Mouse (Mus musculus) limb, embryonic 14.5 days (tissue): ENCODE results near the gene Aqp1. TPM values are rescaled to one million over a fixed set of nuclear protein-coding genes. Genes with fewer than 3 reads are reported as not detected.

ENCODE experiments used
- ATAC-seq: fragments of 200-750 bp; cut with Nextera tagmentation; 2 replicates; pipeline ENCODE4 v1.8.0; 2017; ENCODE audit warnings: low read depth, moderate number of reproducible peaks, moderate TSS enrichment; ENCODE audit not compliant: low FRiP score
- DNase-seq: peaks from one replicate; pipeline ENCODE4 v3.0.0-alpha.2; 2015; ENCODE audit warnings: low spot score
- H3K27ac ChIP-seq: fragments of 300-500 bp; sonication (generic); replicated peaks from 2 replicates; pipeline ENCODE4 v1.5.1; 2014; ENCODE audit warnings: low read depth, mild to moderate bottlenecking, low read length, moderate library complexity, mixed read lengths
- H3K27me3 ChIP-seq: fragments of 300-500 bp; sonication (generic); 2 replicates; pipeline ENCODE4 v1.6.1; 2014; ENCODE audit warnings: low read length, mixed read lengths; ENCODE audit not compliant: control insufficient read depth, insufficient read depth
- H3K36me3 ChIP-seq: fragments of 300-500 bp; sonication (generic); 2 replicates; pipeline ENCODE4 v1.6.1; 2014; ENCODE audit warnings: mild to moderate bottlenecking, low read length, moderate library complexity, mixed read lengths; ENCODE audit not compliant: control insufficient read depth, insufficient read depth
- H3K4me1 ChIP-seq: fragments of 300-500 bp; sonication (generic); 2 replicates; pipeline ENCODE4 v1.6.1; 2014; ENCODE audit warnings: antibody characterized with exemption, low read length, mixed read lengths; ENCODE audit not compliant: control insufficient read depth, insufficient read depth
- H3K4me2 ChIP-seq: fragments of 300-500 bp; sonication (generic); replicated peaks from 2 replicates; pipeline ENCODE4 v1.6.1; 2014; ENCODE audit warnings: low read depth, mild to moderate bottlenecking, low read length, moderate library complexity; ENCODE audit not compliant: severe bottlenecking
- H3K4me3 ChIP-seq: fragments of 300-500 bp; sonication (generic); replicated peaks from 2 replicates; pipeline ENCODE4 v1.5.1; 2014; ENCODE audit warnings: low read length
- H3K9ac ChIP-seq: fragments of 300-500 bp; sonication (generic); 2 replicates; pipeline ENCODE4 v1.6.1; 2014; ENCODE audit warnings: mild to moderate bottlenecking, low read depth, low read length, moderate library complexity; ENCODE audit not compliant: severe bottlenecking
- H3K9me3 ChIP-seq: fragments of 300-500 bp; sonication (generic); 2 replicates; pipeline ENCODE4 v1.6.1; 2016; ENCODE audit warnings: low read length; ENCODE audit not compliant: control insufficient read depth
- POLR2A ChIP-seq: fragments of 200-500 bp; IDR thresholded peaks from 2 replicates; pipeline ENCODE4 v1.8.0; 2012; ENCODE audit warnings: inconsistent platforms, mild to moderate bottlenecking, moderate library complexity, borderline replicate concordance; ENCODE audit not compliant: insufficient read depth, insufficient read length; ENCODE audit errors: extremely low read depth
- WGBS: fragments of 180-500 bp; shearing (Covaris S2); extraction: QIAGEN DNeasy Blood & Tissue Kit; methylation state at CpG from one replicate; pipeline ENCODE4 v1.1.7; 2014; 5-methylcytosine and 5-hydroxymethylcytosine counted together
- polyA plus RNA-seq, 2 experiments: library from polyadenylated mRNA; depleted of rRNA in 1 of 2; stranded (reverse) in 1 of 2; unstranded in 1 of 2; fragments of >200 nt; fragmentation: Nextera tagmentation in 1 of 2; extraction: Ambion mirVana in 1 of 2; gene quantifications; 2 replicates each; pipeline versions ENCODE4 v1.2.1 to v1.2.3; 2012 to 2014

Gene Aqp1
- polyA plus RNA-seq, 2 experiments, result 17.8 to 87.1 TPM

GRCm38 (mm10) chr6:55332100-55332772, 4.0 kb upstream of the Aqp1 start:
- DNase-seq, result no peak
- H3K9ac ChIP-seq, result no peak overlapping the region

DNA sequence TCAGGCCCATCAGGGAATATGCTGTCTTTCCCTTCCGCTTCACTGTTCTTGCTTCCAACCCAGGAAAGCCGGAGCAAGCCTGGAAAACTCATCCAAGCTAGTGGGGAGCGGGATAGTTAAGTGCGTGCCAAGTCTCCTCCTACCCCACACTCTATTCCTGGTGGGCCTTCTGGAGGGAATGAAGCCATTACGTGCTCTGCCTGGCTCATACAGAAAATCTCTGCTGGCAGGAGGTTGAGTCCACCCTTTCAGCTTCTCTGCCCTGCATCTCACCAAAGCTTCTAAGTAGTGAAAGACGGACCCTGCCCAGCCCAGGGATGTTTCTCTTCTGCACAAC, 3.5 kb upstream of the Aqp1 start:
- Histone ChIP-seq H3K4me2 (no peak overlapping the region), H3K27ac (peak overlapping the region; percentile 73)

More at GRCm38 (mm10) chr6:55332100-55332772, 4.0 kb upstream of the Aqp1 start:
- WGBS, result 62% methylated on average over 5 of the region's 5 CpGs
- Histone ChIP-seq H3K4me1 (peaks cover 49% of the 10 kb centered on the region), H3K36me3 (no peaks in the 10 kb centered on the region), H3K27ac (peak overlapping the region; percentile 21; the same call in 1 of the 2 replicates), H3K4me2 (no peak overlapping the region), H3K9me3 (no peaks in the 10 kb centered on the region), H3K27me3 (no peaks in the 10 kb centered on the region), H3K4me3 (no peak overlapping the region)
- ATAC-seq, result no peak
- TF ChIP-seq POLR2A, result no peak

DNA sequence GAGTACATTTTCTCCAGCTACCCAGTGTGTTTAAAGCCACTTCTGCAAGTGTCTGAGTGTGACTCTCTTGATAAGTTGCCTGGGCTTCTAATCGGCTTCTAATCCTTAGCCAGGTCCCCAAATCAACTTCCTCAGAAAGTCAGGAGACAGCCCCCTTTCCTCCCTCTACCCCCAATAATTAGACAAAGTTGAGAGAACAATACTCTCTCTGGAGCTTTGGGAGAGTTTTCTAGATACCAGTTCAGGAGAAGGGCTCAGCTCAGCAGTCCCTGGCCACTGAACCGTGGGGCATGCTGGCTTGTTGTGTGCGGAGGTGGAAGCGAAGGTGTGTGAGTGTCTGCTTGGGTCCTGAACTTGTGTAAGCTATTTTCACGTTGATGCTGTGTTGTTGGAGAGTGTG, 1.0 kb downstream of the Aqp1 start:
- peaks cover 58% of the 10 kb centered on the region for H3K4me1 ChIP-seq
- DNase-seq, result no peak
- no peak for ATAC-seq
- 0 out of 2 replicates have a peak overlapping the region, but pooled peaks have one; percentile 9 for H3K27ac ChIP-seq
- 82% methylated on average over 5 of the region's 5 CpGs for WGBS
- H3K27me3 ChIP-seq, result no peaks in the 10 kb centered on the region
- H3K36me3 ChIP-seq, result no peaks in the 10 kb centered on the region
- no peaks in the 10 kb centered on the region for H3K9me3 ChIP-seq
- peak overlapping the region; percentile 41 for H3K4me2 ChIP-seq
- H3K4me3 ChIP-seq, result peak overlapping the region; percentile 26
- H3K9ac ChIP-seq, result peak overlapping the region; percentile 28; the same call in 1 of the 2 replicates
- TF ChIP-seq POLR2A, result no peak

More for the DNA sequence above, 3.5 kb upstream of the Aqp1 start:
- TF ChIP-seq POLR2A, result no peak
- H3K9ac ChIP-seq, result no peak overlapping the region
- H3K4me3 ChIP-seq, result no peak overlapping the region
- peaks cover 53% of the 10 kb centered on the region for H3K4me1 ChIP-seq
- 32% methylated on average over 6 of the region's 6 CpGs for WGBS
- H3K9me3 ChIP-seq, result no peaks in the 10 kb centered on the region
- ATAC-seq (peak; percentile 64), DNase-seq (peak; percentile 91)
- H3K27me3 ChIP-seq, result no peaks in the 10 kb centered on the region
- no peaks in the 10 kb centered on the region for H3K36me3 ChIP-seq

GRCm38 (mm10) chr6:55338077-55338476, 1.8 kb downstream of the Aqp1 start:
- no peak for DNase-seq
- no peaks in the 10 kb centered on the region for H3K9me3 ChIP-seq
- no peak for TF ChIP-seq POLR2A
- WGBS, result 36% methylated on average over 6 of the region's 6 CpGs
- H3K27me3 ChIP-seq, result no peaks in the 10 kb centered on the region
- peak overlapping the region; percentile 26 for H3K4me3 ChIP-seq
- no peak for ATAC-seq
- H3K36me3 ChIP-seq, result no peaks in the 10 kb centered on the region
- peaks cover 55% of the 10 kb centered on the region for H3K4me1 ChIP-seq
- peak overlapping the region; percentile 16; the same call in 1 of the 2 replicates for H3K9ac ChIP-seq
- H3K4me2 ChIP-seq, result peak overlapping the region; percentile 41
- H3K27ac ChIP-seq, result no peak overlapping the region

DNA sequence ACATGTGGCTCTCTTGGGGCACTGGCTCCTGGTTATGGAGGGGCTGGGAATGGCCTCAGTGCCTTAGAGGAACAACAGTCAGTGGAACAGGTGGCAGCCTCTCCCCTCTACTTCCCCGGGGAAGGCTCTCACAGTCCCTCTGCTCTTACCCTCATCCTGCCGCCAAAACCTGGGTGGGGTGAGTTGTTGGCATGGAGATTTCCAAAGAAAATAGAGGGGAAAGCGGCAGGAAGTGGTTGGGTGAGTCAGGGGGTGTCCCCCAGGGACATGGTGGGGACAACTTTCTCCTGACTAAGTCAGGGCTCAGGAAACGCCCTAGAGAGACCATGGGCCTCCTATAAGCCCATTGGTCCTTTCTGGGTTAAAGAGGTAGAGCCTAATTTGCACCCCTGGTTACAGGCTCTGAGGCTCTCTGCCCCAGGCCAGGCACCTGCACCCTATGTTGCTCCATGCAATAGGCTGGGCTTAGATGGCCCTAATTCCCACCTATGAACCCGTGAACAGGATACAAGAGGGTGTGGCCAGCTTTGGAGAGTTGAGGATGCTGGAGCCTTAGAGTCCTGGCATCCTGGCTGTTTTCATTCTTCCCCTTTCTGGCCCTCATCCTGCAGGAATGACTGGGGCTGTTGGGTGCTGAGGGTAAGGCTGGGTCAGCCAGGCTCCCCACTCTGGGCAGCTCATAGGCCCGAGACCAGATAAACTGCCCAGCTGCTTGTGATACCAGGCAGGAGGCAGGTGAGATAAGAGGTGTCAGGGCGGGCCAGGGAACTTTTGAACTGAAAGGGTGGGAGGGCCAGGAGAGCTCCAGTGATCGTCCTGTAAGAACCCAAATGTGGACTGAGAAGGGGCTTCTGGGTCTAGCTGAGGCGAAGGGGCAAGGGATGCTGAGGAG, 2.9 kb downstream of the Aqp1 start:
- ATAC-seq (no peak), DNase-seq (no peak)
- H3K4me2 ChIP-seq, result peak overlapping the region; percentile 41
- H3K27ac ChIP-seq, result no peak overlapping the region
- peak overlapping the region; percentile 26; the same call in 1 of the 2 replicates for H3K4me3 ChIP-seq
- H3K9me3 ChIP-seq, result no peaks in the 10 kb centered on the region
- TF ChIP-seq POLR2A, result no peak
- peaks cover 49% of the 10 kb centered on the region for H3K4me1 ChIP-seq
- no peaks in the 10 kb centered on the region for H3K36me3 ChIP-seq
- WGBS, result 67% methylated on average over 9 of the region's 9 CpGs
- no peaks in the 10 kb centered on the region for H3K27me3 ChIP-seq
- no peak overlapping the region for H3K9ac ChIP-seq
